Mouse (Mus musculus): ENCODE results near the gene Lars2.

DNA sequence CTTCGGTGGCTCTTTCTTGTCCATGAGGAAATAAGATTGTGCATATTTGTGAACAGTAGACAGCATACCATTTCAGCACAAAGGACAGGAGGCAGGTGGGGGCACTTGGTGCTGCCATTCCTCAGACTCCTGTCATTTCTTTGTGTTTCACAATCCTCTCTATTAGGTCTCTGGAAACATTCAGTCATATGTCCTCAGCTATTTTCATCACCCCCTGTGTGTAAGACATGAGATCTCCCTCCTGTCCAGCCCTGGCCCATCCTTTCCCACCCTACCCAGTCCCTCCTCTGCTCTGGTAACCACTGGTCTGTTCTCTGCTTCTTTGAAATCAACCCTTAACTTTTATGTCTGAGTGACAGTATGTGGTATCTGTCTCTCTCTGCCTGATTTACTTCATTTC lies 116.9 kb downstream of the Lars2 start:
- TF ChIP-seq CTCF (IDR thresholded peaks at IDR 0.05; ENCODE audit: low read depth) (no peak), EP300 (IDR thresholded peaks at IDR 0.05; ENCODE audit: low read depth) (no peak)

Measured in liver, embryonic 14.5 days (tissue).